In genomic region chr17:82963374-82963773, GRCm38 (mm10) we compare ENCODE assay signal across 20 mouse cellular contexts.
"Had no signal": no experiment of that assay in that cellular context is flagged by ENCODE, and none has a peak within 500 bp of the region (broad histone marks: within the 10 kb centered on the region; RNA-seq: fewer than 3 reads in every experiment).

No protein-coding gene starts in this region.

- ATAC-seq: intestine, embryonic 16.5 days; liver, postnatal 0 days; lung, postnatal 0 days; midbrain, embryonic 15.5 days had no signal

- H3K4me3 ChIP-seq: limb, embryonic 12.5 days; limb, embryonic 15.5 days; midbrain, embryonic 12.5 days; midbrain, embryonic 15.5 days; neural tube, embryonic 12.5 days; neural tube, embryonic 15.5 days had no signal

- DNase-seq: kidney, adult 18-20 months; kidney, adult 9 months; kidney, postnatal 14 days; kidney, postnatal 4 days; left cerebral cortex, postnatal 4 days; liver, postnatal 0 days; lung, embryonic 14.5 days; thymus, adult 18-20 months; thymus, postnatal 36 days had no signal

- H3K27ac ChIP-seq: limb, embryonic 12.5 days; limb, embryonic 15.5 days; liver, embryonic 14.5 days; macrophage; midbrain, embryonic 12.5 days; midbrain, embryonic 15.5 days; neural tube, embryonic 12.5 days; neural tube, embryonic 15.5 days; stomach, postnatal 0 days had no signal
